In the genomic region with DNA sequence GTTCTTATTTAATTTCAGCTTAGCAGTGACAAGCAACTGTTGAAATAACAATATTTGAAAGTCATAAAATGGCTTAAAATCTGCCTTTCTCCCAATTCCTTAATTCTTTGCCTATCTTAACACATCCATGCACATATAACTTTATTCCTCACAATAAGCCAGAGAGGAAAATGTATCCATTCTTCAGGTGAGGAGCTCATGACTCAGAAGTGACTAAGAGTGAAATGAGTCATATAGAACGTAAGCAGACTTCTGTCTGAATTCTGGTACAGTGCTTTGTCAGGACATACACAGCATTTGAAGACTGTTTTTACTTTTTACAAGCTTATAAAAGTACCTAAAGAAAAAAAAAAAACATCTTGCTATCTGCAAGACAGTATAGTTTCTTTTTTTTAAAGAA, we compare ENCODE assay signal across 26 mouse cellular contexts.
"Had no signal": no experiment of that assay in that cellular context is flagged by ENCODE, and none has a peak within 500 bp of the region (broad histone marks: within the 10 kb centered on the region; RNA-seq: fewer than 3 reads in every experiment).

No protein-coding gene starts in this region.

- H3K36me3 ChIP-seq: heart, embryonic 13.5 days; heart, embryonic 15.5 days; hindbrain, embryonic 13.5 days; kidney, embryonic 15.5 days; limb, embryonic 10.5 days; limb, embryonic 12.5 days; liver, embryonic 13.5 days; liver, embryonic 15.5 days had no signal

- H3K9me3 ChIP-seq: heart, embryonic 13.5 days; heart, embryonic 15.5 days; hindbrain, embryonic 13.5 days; kidney, embryonic 15.5 days; limb, embryonic 10.5 days; limb, embryonic 12.5 days; liver, embryonic 13.5 days; liver, embryonic 15.5 days had no signal

- H3K9ac ChIP-seq: heart, embryonic 13.5 days; heart, embryonic 15.5 days; hindbrain, embryonic 13.5 days; kidney, embryonic 15.5 days; limb, embryonic 12.5 days; liver, embryonic 13.5 days; liver, embryonic 15.5 days had no signal

- H3K4me3 ChIP-seq: heart, adult 2 months; heart, embryonic 13.5 days; heart, embryonic 15.5 days; hindbrain, embryonic 13.5 days; kidney, embryonic 15.5 days; layer of hippocampus, adult 2 months; limb, embryonic 10.5 days; limb, embryonic 12.5 days; liver, embryonic 13.5 days; liver, embryonic 15.5 days had no signal

- H3K4me2 ChIP-seq: heart, embryonic 11.5 days; heart, embryonic 13.5 days; heart, embryonic 15.5 days; hindbrain, embryonic 13.5 days; kidney, embryonic 15.5 days; limb, embryonic 12.5 days; liver, embryonic 11.5 days; liver, embryonic 13.5 days; liver, embryonic 15.5 days had no signal

- ATAC-seq: hindbrain, postnatal 0 days; intestine, embryonic 16.5 days had no signal

- DNase-seq: gastrocnemius, postnatal 14 days; gastrocnemius, postnatal 36 days; heart, adult 11 months; heart, adult 2 months; heart, postnatal 14 days; heart, postnatal 36 days; kidney, adult 11 months; kidney, adult 2 months; kidney, adult 9 months; kidney, postnatal 14 days; kidney, postnatal 36 days; liver; liver, embryonic 13.5 days had no signal

- H3K27me3 ChIP-seq: heart, embryonic 13.5 days; heart, embryonic 15.5 days; hindbrain, embryonic 13.5 days; kidney, embryonic 15.5 days; limb, embryonic 12.5 days; liver, embryonic 13.5 days; liver, embryonic 15.5 days had no signal

- H3K4me1 ChIP-seq: heart, embryonic 13.5 days; heart, embryonic 15.5 days; hindbrain, embryonic 13.5 days; kidney, embryonic 15.5 days; limb, embryonic 10.5 days; limb, embryonic 12.5 days; liver, embryonic 13.5 days; liver, embryonic 15.5 days had no signal

- H3K27ac ChIP-seq: heart, adult 2 months; heart, embryonic 13.5 days; heart, embryonic 15.5 days; hindbrain, embryonic 13.5 days; hindbrain, postnatal 0 days; kidney, embryonic 15.5 days; kidney, postnatal 0 days; layer of hippocampus, adult 2 months; limb, embryonic 10.5 days; limb, embryonic 12.5 days; liver, embryonic 13.5 days; liver, embryonic 15.5 days had no signal
